ENCODE assay signal across 22 mouse cellular contexts in genomic region chr9:119240286-119240997, GRCm38 (mm10). TPM values are rescaled to one million over a fixed set of nuclear protein-coding genes. Genes with fewer than 3 reads are reported as not detected.
DNase-seq lines count a peak whose midpoint lies in the region; ATAC-seq and TF ChIP-seq lines count a peak whose summit lies in the region.
"Had no signal": no experiment of that assay in that cellular context is flagged by ENCODE, and none has a peak within 500 bp of the region (broad histone marks: within the 10 kb centered on the region; RNA-seq: fewer than 3 reads in every experiment).

No protein-coding gene starts in this region.

- peak; percentile 12 for DNase-seq in forebrain, postnatal 0 days
- no peak for DNase-seq in forebrain, embryonic 10.5 days (ENCODE audit: extremely low spot score, low spot score)
- DNase-seq in layer of hippocampus, adult 11-12 months (ENCODE audit: low spot score): peak; percentile 32
- DNase-seq in layer of hippocampus, adult 9-10 months (ENCODE audit: low spot score): no peak
- DNase-seq in telencephalon, adult 2 months (ENCODE audit: low read depth, low spot score): peak; percentile 18
- no peak for DNase-seq in kidney, adult 18-20 months
- DNase-seq: B cell, adult 2 months; cerebellum, adult 11 months; cerebellum, postnatal 25 days; gastrocnemius, postnatal 25 days; kidney, adult 8-10 months; kidney, postnatal 36 days had no signal

- H3K9me3 ChIP-seq in forebrain, postnatal 0 days (ENCODE audit: low read length): no peaks in the 10 kb centered on the region
- no peaks in the 10 kb centered on the region for H3K9me3 ChIP-seq in forebrain, embryonic 10.5 days
- H3K9me3 ChIP-seq in neural tube, embryonic 14.5 days (ENCODE audit: control insufficient read depth, low read length): no peaks in the 10 kb centered on the region
- no peaks in the 10 kb centered on the region for H3K9me3 ChIP-seq in neural tube, embryonic 15.5 days (replicated peaks)
- H3K9me3 ChIP-seq: limb, embryonic 10.5 days had no signal

- WGBS in forebrain, postnatal 0 days: 70% methylated on average over 10 of the region's 10 CpGs
- 93% methylated on average over 10 of the region's 10 CpGs for WGBS in forebrain, embryonic 10.5 days
- 59% methylated on average over 10 of the region's 10 CpGs for WGBS in neural tube, embryonic 14.5 days
- 53% methylated on average over 10 of the region's 10 CpGs for WGBS in neural tube, embryonic 15.5 days

- H3K27ac ChIP-seq in forebrain, postnatal 0 days (ENCODE audit: low read depth, low read length): no peak overlapping the region
- no peak overlapping the region for H3K27ac ChIP-seq in forebrain, embryonic 10.5 days
- no peak overlapping the region for H3K27ac ChIP-seq in neural tube, embryonic 14.5 days (ENCODE audit: low read depth, low read length)
- H3K27ac ChIP-seq in neural tube, embryonic 15.5 days (replicated peaks): no peak overlapping the region
- H3K27ac ChIP-seq: limb, embryonic 10.5 days; liver, embryonic 14.5 days had no signal

- no peaks in the 10 kb centered on the region for H3K4me1 ChIP-seq in forebrain, postnatal 0 days (ENCODE audit: insufficient read depth)
- no peaks in the 10 kb centered on the region for H3K4me1 ChIP-seq in forebrain, embryonic 10.5 days
- H3K4me1 ChIP-seq in neural tube, embryonic 14.5 days (ENCODE audit: control insufficient read depth, insufficient read depth, low read length): no peaks in the 10 kb centered on the region
- H3K4me1 ChIP-seq in neural tube, embryonic 15.5 days: peaks cover 15% of the 10 kb centered on the region
- H3K4me1 ChIP-seq: limb, embryonic 10.5 days had no signal

- TF ChIP-seq CTCF in forebrain, postnatal 0 days (IDR thresholded peaks at IDR 0.05; ENCODE audit: low read depth): no peak

- H3K36me3 ChIP-seq in forebrain, postnatal 0 days (ENCODE audit: insufficient read depth): peaks cover 32% of the 10 kb centered on the region
- peaks cover 66% of the 10 kb centered on the region for H3K36me3 ChIP-seq in forebrain, embryonic 10.5 days (replicated peaks)
- H3K36me3 ChIP-seq in neural tube, embryonic 14.5 days (ENCODE audit: control insufficient read depth, insufficient read depth, low read length): peaks cover 8% of the 10 kb centered on the region
- peaks cover 39% of the 10 kb centered on the region; the same call in 1 of the 2 replicates for H3K36me3 ChIP-seq in neural tube, embryonic 15.5 days

- no peak overlapping the region for H3K9ac ChIP-seq in forebrain, postnatal 0 days
- no peak overlapping the region for H3K9ac ChIP-seq in neural tube, embryonic 14.5 days (replicated peaks; ENCODE audit: low read depth, low read length)
- H3K9ac ChIP-seq in neural tube, embryonic 15.5 days (replicated peaks): no peak overlapping the region
- H3K9ac ChIP-seq: liver, embryonic 14.5 days had no signal

- no peak for ATAC-seq in forebrain, postnatal 0 days
- peak; percentile 69 for ATAC-seq in neural tube, embryonic 14.5 days (ENCODE audit: low read depth)
- no peak; the same call in 1 of the 2 replicates for ATAC-seq in neural tube, embryonic 15.5 days (ENCODE audit: low FRiP score)
- ATAC-seq: lung, postnatal 0 days had no signal

- H3K4me3 ChIP-seq in forebrain, postnatal 0 days (ENCODE audit: low read depth, low read length): no peak overlapping the region
- H3K4me3 ChIP-seq in forebrain, embryonic 10.5 days: no peak overlapping the region
- H3K4me3 ChIP-seq in neural tube, embryonic 14.5 days (ENCODE audit: low read depth, low read length): no peak overlapping the region
- no peak overlapping the region for H3K4me3 ChIP-seq in neural tube, embryonic 15.5 days (replicated peaks)
- H3K4me3 ChIP-seq: limb, embryonic 10.5 days had no signal

- no peak overlapping the region for H3K4me2 ChIP-seq in forebrain, postnatal 0 days (ENCODE audit: low read depth)
- no peak overlapping the region for H3K4me2 ChIP-seq in neural tube, embryonic 14.5 days (ENCODE audit: low read depth, low read length)
- no peak overlapping the region for H3K4me2 ChIP-seq in neural tube, embryonic 15.5 days

- no peaks in the 10 kb centered on the region for H3K27me3 ChIP-seq in forebrain, postnatal 0 days (ENCODE audit: insufficient read depth, low read length)
- no peaks in the 10 kb centered on the region for H3K27me3 ChIP-seq in forebrain, embryonic 10.5 days (ENCODE audit: poor library complexity, severe bottlenecking)
- H3K27me3 ChIP-seq in neural tube, embryonic 14.5 days (ENCODE audit: control insufficient read depth, insufficient read depth, low read length): no peaks in the 10 kb centered on the region
- no peaks in the 10 kb centered on the region for H3K27me3 ChIP-seq in neural tube, embryonic 15.5 days (replicated peaks)

RNA-seq across cellular contexts. Expression of gene Slc22a13, which starts 31.5 kb away (rescaled TPM):
- total RNA-seq in forebrain, postnatal 0 days (2014; rRNA removed): not detected in 2 replicates
- not detected in 2 replicates for polyA plus RNA-seq in forebrain, postnatal 0 days (2015; fragmentation: Nextera tagmentation; extraction: Ambion mirVana)
- not detected in 2 replicates for polyA plus RNA-seq in forebrain, embryonic 10.5 days (2016; fragmentation: Nextera tagmentation; extraction: Ambion mirVana)
- not detected in 2 replicates for polyA plus RNA-seq in neural tube, embryonic 14.5 days (2014; fragmentation: Nextera tagmentation; extraction: Ambion mirVana)
- polyA plus RNA-seq in neural tube, embryonic 15.5 days (2015; fragmentation: Nextera tagmentation; extraction: Ambion mirVana): 0.08 TPM in 1 of 2 replicates, not detected in the other
- total RNA-seq: gastrocnemius, postnatal 25 days; hematopoietic stem cell, adult 5-6 weeks; megakaryocyte, adult 5-6 weeks; monocyte, adult 5-6 weeks had no signal
- polyA plus RNA-seq: embryonic facial prominence, embryonic 11.5 days; heart, embryonic 14.5 days; limb, embryonic 10.5 days; lung, postnatal 0 days had no signal

Comparison
In these comparisons a context has a peak if more than half of its experiments do, and no peak if none do; other contexts are left out.
1. DNase-seq: peak in forebrain, postnatal 0 days (single experiment), layer of hippocampus, adult 11-12 months (single experiment) and telencephalon, adult 2 months (single experiment); none in forebrain, embryonic 10.5 days (single experiment), layer of hippocampus, adult 9-10 months (single experiment) and kidney, adult 18-20 months (single experiment).